Mouse (Mus musculus): ENCODE data around the gene Thbd.

Gene Thbd

GRCm38 (mm10) chr2:148407870-148408760 lies at the start of gene Thbd:
Gene Thbd, minus strand, starts transcription at chr2:148408188.
- peak; percentile 30 for DNase-seq

GRCm38 (mm10) chr2:148455341-148455740 lies 47.4 kb upstream of the Thbd start:
- no peak for DNase-seq

DNA sequence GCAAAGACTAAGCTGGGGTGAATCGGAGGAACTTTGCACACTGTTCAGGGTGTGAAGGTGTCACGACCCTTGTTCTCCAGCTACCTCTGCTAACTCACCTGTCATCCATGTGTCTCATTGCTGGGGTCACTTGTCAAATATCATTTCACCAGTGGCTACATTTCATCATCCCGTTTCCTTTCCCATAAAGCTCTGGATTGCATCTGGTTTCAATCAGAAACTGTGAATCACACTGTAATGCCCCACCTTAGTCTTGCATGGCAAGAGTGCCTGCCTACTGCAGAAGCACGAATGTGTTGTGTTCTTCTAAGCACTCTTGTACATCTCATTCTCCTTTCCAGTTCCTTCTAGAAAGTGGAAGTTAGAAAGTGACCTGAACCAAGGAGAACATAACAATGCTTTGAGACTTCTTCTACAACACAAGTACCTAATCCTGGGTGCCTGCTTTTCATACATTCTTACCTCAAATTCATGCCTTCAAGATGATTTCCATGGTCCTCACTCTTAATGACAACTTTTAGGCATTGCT lies 46.1 kb upstream of the Thbd start:
- no peak for DNase-seq

- no peak for DNase-seq
Measured at GRCm38 (mm10) chr2:148453061-148453460, 45.1 kb upstream of the Thbd start.

- no peak for DNase-seq
Measured at GRCm38 (mm10) chr2:148451498-148451897, 43.5 kb upstream of the Thbd start.

DNA sequence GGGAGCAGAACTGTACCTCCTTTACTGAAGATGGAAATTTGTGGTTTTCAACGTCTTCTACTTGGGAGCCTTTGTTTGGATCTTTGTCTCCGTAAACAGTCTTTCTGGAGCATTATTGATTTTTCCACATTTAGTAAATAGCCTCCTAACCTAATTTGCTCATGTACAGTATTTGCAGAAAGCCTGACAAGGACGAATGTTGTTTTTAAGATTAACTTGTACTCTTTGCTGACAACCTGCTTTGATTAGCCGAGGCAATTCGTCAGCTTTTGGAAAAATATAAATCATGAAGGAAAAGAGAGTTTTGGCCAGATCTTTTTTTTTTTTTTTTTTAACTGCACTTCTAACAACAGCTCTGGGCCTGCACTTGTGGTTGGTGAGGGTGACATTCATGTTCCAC lies 42.6 kb upstream of the Thbd start:
- no peak for DNase-seq

DNA sequence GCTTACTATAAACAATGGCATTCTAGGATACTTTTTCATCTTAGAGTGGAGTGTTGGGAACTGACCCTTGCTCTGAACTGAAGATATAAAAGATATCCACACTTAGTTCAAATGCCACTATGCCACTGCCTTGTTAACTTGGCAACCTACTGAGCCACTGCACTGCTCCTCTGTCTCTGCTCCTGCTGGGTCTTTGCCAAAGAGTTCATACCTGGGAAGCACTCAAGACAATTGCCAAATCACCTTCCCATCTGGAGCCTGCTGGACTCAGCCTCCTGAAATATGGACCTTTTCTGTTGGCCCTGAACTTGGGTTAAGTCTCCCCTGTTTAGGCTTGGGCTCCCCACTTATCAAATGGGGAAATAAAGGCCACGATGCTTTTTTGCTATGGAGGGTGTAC lies 41.7 kb upstream of the Thbd start:
- DNase-seq: no peak

DNA sequence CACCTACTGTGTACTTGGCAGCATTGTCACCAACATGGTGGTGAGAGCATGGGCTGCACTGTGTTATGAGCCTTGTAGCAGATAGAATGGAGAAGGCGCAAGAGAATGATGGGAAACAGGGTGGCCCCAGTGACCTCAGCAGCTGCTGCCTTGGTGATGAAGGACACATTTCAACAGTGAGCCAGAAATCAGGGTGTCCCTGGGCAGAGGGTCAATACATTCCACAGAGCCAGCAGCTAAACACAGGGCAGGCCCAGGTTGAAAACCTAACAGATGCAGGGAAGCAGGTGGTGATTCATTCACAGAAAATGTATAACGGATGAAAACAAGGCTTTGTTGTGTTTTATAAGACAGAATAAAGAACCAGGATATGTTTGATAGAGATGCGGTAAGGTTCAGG lies 38.5 kb upstream of the Thbd start:
- DNase-seq: no peak

GRCm38 (mm10) chr2:148445616-148446015 lies 37.6 kb upstream of the Thbd start:
- no peak for DNase-seq

DNA sequence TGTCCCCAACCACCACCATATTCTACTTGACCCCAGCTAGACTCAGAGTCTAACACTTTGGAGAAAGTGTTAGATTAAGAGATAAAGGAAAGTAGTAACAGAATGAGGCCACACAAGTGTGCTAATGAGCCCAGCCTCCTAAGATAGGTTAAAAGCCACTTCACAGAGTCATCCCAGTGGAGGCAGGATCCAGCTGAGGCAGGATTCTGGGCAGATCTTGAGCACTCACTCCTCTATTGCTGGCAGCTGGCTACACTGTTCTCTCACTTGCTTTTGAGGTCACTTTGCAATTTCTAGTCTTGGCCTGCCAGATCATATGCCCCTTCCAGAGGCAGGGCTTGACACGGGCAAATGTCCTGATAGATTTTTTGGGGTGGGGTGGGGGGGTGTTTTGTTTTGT lies 36.5 kb upstream of the Thbd start:
- DNase-seq: no peak

- no peak for DNase-seq
Measured at GRCm38 (mm10) chr2:148443249-148443958, 35.4 kb upstream of the Thbd start, which contains the start of gene Cd93. Gene Cd93, minus strand, starts transcription at chr2:148443563.

- no peak for DNase-seq
Measured at GRCm38 (mm10) chr2:148442710-148443109, 34.7 kb upstream of the Thbd start.

DNA sequence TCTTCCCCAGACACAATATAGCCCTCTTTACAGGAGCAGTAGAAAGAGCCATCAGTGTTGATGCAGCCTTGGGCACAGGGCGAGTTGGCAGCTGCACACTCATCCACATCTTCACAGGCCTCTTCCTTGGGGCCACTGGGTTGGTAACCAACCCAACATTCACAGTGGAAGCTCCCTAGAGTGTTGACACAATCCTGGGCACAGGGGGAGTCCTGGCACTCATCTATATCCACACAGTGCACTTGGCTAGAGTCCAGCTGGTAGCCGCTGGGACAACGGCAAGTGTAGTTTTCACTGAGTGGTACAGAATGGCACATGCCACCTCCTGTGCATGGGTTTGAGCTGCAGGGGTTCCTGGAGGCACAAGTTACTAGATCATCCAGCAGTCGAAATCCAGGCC lies 34.2 kb upstream of the Thbd start:
- no peak for DNase-seq

- no peak for DNase-seq
Measured at GRCm38 (mm10) chr2:148441421-148441820, 33.4 kb upstream of the Thbd start.

DNA sequence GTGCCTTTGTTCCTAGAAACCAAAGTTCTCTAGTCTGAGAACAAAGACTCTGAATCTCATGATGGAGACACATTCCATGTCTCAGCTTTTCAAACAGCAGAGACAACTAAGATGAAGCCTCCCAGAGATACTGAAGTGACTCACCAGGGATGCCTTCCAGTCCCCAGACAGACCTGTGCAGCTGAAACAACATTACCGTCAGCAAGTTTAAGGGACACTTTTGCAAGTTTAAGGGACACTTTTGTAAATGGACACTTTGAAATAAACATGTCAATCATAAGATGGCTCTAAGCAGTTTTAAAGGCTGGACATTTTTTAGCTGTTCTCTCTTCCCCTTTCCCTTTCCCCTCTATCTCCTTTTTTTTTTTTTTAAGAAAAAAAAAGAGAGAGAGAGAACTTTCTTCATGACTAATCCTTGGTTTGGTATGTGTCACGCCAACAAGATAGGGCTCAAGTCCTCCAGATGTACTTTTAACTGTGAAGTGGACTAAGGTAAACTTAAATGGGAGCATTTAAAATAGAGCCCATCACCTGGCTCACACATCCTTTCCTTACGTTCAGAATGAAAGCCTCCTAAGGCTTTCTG lies 31.8 kb upstream of the Thbd start:
- no peak for DNase-seq

- DNase-seq: no peak
Measured at GRCm38 (mm10) chr2:148436285-148436684, 28.3 kb upstream of the Thbd start.

- no peak for DNase-seq
Measured at GRCm38 (mm10) chr2:148432346-148432745, 24.4 kb upstream of the Thbd start.

DNA sequence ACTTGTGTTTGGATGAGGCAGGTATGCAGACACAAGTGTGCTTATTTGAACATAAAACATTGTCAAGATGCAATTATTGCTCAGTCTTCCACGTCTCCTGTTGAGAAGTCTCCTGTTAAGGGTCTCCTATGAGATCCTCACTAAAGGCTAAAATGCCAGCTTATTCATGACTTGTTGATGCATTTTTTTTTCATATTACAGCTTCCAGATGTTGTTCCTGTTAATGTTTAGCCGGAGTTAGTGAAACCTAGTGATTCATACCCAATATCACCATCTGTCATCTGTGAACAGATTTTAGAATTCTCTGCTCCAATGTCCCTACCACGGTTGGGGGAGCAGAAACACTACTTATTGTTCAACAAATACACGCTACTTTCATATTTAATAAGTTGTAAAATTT lies 23.0 kb upstream of the Thbd start:
- DNase-seq: no peak

- no peak for DNase-seq
Measured at GRCm38 (mm10) chr2:148429001-148429505, 21.1 kb upstream of the Thbd start.

- DNase-seq: no peak
Measured at GRCm38 (mm10) chr2:148428523-148428922, 20.5 kb upstream of the Thbd start.

DNA sequence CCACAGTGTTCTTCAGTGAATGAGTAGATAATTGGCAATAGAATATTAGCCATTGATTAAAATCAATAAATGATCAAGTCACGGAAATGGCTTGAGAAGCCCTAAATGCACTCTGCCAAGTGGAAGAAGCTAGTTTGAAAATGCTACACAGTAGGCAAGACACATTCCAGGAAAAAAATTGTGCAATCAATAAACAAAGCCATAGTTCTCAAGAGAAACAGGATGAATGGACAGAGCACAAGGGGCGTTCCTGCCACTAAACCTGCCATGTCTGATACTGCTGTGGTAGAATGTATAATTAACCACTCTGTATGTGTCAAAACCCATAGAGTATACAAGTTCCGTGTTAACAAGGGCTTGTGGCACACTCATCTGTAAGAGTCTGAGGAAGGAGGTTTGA lies 19.6 kb upstream of the Thbd start:
- no peak for DNase-seq

GRCm38 (mm10) chr2:148425709-148426382 lies 17.9 kb upstream of the Thbd start:
- DNase-seq: no peak

DNA sequence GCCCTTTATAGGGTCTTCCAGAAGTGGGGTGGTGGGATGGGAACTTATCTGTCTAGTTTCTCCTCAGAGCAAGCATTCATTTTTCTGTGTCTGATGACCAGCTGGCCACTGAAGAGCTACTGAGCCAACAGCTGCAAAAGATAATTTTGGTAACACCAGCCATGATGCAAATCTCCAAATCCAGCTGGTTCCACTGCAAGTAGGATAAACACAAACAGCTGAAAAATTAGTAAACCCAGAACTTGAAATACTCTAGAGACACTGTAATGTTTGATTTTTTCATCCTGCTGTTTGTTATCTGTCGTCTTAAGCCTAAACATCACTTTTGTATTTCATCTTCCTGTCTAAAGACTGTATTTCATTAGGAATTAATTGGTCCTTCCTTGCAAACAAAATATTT lies 13.7 kb upstream of the Thbd start:
- DNase-seq: no peak
